Mouse (Mus musculus) left cerebral cortex, postnatal 14 days (tissue): ENCODE data around the gene Slit3. TPM values are rescaled to one million over a fixed set of nuclear protein-coding genes. Genes with fewer than 3 reads are reported as not detected.

Experiments used
- DNase-seq, 2 experiments: peaks; one replicate each; pipeline ENCODE4 v3.0.0; 2021 to 2022; ENCODE audit warnings: low spot score in 2 of 2, mixed read lengths in 1 of 2
- intact Hi-C: fragments of 180-260 bp; cut with DNase I; formaldehyde crosslinking; loops from one replicate; pipeline ENCODE4 v1.15.1; 2025
- microRNA-seq, 2 experiments: library from miRNA; unstranded; fragments of <30 nt; microRNA quantifications; one replicate each; pipeline ENCODE4 v1.2.0; 2022
- total RNA-seq, 2 experiments: library from RNA; stranded (reverse); gene quantifications; 2 replicates each; pipeline ENCODE4 v1.2.3; 2021

Slit3 gene
- total RNA-seq, 2 experiments from 2014 or later: 58.3 to 58.6 TPM

- no peak for DNase-seq
- intact Hi-C loops: no loop called here
Measured at GRCm38 (mm10) chr11:35718881-35719280, 597.9 kb downstream of the Slit3 start.

- no peak for DNase-seq
- intact Hi-C loops: no loop called here
Measured at GRCm38 (mm10) chr11:35723876-35724275, 602.9 kb downstream of the Slit3 start.

DNA sequence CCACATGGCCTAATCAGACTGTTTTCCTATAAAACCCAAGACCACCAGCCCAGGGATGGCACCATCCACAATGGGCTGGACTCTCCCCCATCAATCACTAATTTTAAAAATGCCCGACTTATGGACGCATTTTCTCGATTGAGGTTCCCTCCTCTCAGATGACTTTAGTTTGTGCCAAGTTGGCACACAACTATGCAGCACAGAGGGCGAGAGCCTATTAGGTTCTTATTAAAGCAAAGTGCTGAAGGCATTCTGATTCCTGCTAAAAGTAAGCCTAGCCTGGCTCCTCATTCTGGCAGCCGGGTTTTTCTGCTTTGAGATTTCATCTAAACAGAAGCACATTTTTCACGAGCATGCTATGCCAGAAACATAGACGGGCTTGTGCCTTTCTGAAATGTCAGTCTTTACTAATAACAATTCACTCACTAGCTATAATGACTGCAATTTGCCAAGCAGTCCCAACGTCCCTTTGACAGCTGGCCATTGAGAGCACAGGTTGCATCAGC is 605.4 kb downstream of the Slit3 start:
- intact Hi-C loops: no loop called here
- DNase-seq: no peak

DNA sequence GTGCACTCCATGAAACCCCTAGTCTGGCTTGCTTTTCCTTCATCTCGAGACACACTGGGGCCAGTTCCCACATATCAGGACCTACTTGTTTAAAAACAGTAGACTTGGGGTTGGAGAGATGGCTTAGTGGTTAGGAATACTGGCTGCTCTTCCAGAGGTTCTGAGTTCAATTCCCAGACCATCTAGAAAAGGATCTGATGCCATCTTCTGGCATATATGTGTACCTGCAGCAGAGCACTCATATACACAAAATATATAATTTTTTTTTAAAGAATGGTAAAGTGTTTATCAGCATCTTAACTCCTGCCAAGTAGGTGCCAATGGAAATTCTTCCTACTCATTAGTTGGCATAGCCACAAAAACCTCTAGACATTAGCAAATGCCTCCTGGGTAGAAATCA is 607.2 kb downstream of the Slit3 start:
- intact Hi-C loops: no loop called here
- no peak for DNase-seq

GRCm38 (mm10) chr11:35729186-35729585 is 608.2 kb downstream of the Slit3 start:
- intact Hi-C loops: no loop called here

GRCm38 (mm10) chr11:35732366-35732765 is 611.3 kb downstream of the Slit3 start:
- intact Hi-C loops: no loop called here
- no peak for DNase-seq

More at GRCm38 (mm10) chr11:35729186-35729585, 608.2 kb downstream of the Slit3 start:
- no peak for DNase-seq

DNA sequence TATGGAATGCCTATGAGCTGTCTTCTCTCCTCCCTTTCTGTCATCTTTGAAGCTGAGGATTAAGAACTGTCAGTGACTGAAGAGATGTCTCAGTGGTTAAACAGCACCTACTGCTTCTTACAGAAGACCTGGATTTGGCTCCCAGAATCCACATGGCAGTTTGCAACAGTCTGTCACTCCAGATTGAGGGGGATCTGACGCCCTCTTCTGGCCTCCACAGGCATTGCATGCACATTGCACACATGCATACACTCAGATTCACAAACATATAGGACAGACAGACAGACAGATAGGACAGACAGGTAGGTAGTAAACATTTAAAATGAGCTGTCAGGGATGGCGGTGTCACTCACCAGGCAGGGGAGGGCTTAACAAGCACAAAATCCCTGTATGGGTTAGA is 615.8 kb downstream of the Slit3 start:
- intact Hi-C loops: no loop called here
- DNase-seq: no peak

DNA sequence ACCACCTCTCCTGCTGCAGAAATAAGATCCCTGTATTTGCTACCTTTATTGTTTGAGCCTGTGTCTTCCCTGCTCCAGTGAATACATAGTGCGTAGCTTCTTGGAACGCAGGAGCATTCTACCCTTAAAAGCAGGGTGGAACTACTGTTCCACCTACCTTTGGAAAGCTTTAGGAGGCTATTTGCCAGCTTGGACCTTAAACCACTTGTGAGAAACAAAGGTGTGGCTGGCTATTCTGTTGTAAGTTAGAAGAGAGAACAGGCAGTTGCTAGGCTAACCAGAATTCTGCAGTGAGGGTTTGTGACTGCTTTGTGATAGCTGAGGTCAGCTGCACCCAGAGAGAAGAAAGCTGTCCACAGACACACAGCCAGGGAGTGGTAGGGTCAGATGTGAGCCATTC is 616.2 kb downstream of the Slit3 start:
- no peak for DNase-seq
- intact Hi-C loops: no loop called here

DNA sequence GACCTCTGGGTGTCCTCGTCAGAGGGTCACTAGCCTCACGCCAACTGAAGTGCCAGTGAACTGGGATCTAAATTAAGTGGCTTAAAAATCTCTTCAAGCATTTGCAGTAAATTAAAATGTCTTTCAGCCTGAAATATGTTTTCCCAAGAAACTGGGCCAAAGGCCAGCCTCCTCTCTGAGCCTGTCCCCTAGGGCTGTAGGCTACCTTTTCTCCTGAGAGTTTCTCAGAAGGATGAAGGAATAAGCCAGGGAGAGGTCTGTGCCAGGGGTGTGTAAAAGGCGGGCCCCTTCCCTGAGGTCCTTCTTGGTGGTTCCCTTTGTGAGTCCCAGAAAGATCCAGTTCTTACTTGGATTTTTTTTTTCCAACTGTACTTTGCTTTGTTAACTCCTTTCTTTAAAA is 617.1 kb downstream of the Slit3 start:
- DNase-seq: no peak
- intact Hi-C loops: no loop called here

DNA sequence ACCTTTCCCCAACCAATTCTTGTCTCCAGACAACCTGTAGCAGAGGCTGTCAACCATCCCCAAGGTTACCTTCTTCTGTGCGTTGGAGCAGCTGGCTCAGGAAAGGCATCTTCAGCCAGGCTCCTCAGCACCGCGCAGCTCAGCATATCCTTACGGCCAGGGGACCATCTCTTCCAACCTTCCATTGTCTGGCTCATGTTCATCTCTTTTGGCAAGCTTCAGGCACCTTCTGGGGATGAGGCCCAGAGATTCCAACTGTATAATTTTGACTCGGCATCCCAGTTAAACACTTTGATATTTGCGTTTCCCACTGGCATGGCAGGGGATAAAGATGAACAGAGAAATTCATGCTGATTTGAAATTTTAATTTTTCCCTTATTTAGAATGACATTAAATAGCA is 622.6 kb downstream of the Slit3 start:
- DNase-seq: no peak
- intact Hi-C loops: no loop called here

- intact Hi-C loops: no loop called here
- DNase-seq: no peak
Measured at GRCm38 (mm10) chr11:35744571-35744970, 623.5 kb downstream of the Slit3 start.

DNA sequence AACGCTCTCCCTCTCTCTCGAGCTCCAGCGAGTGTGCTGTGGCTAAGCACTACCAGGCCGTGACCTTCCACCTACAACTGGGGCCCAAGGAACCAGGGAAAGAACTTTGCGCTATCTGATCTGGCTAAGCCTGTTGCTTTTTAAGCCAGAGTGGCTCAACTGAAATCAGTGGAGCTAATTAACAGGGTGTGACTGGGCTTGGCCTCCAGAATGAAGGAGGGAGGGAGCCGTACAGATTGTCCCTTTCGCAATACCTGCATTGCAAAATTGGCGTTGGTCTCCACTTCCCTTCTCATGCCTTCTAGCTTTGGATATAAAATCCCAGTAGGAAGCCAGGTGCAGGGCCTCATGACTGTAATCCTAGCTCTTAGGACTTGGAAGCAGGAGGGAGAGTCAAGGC is 629.6 kb downstream of the Slit3 start:
- intact Hi-C loops: no loop called here
- DNase-seq: no peak

GRCm38 (mm10) chr11:35754906-35755418 is 633.9 kb downstream of the Slit3 start:
- no peak for DNase-seq
- intact Hi-C loops: no loop called here

- DNase-seq: no peak
- intact Hi-C loops: no loop called here
Measured at GRCm38 (mm10) chr11:35755546-35755945, 634.5 kb downstream of the Slit3 start.

GRCm38 (mm10) chr11:35756411-35757303 is 635.6 kb downstream of the Slit3 start:
- intact Hi-C loops: no loop called here
- DNase-seq: peak in 1 of 2 experiments; percentile 6

Small RNA genes within 50 kb of the gene (microRNA-seq; reads per million reads assigned to microRNA genes)
- gene Mir218-2: 60.3 to 101 reads per million in 2 experiments
